Mouse (Mus musculus): ENCODE measurements at regions not wholly inside any gene's neighbourhood (a gene's known extent, or its start where the extent isn't known, plus 50 kb on each side); places are given as distances from the start of the nearest gene placed in this dataset.

- DNase-seq (ENCODE audit: low spot score) (no peak), ATAC-seq (ENCODE audit: insufficient read depth, low FRiP score, low TSS enrichment) (no peak)
- Histone ChIP-seq H3K36me3 (ENCODE audit: control insufficient read depth, insufficient read depth, low read length) (no peaks in the 10 kb centered on the region), H3K9ac (ENCODE audit: low read length) (no peak overlapping the region), H3K27ac (ENCODE audit: low read depth, low read length) (no peak overlapping the region), H3K4me2 (ENCODE audit: low read depth) (no peak overlapping the region), H3K4me1 (ENCODE audit: control insufficient read depth, insufficient read depth, low read length) (no peaks in the 10 kb centered on the region), H3K27me3 (ENCODE audit: control insufficient read depth, insufficient read depth, low read length) (no peaks in the 10 kb centered on the region), H3K4me3 (ENCODE audit: low read depth, low read length) (no peak overlapping the region), H3K9me3 (ENCODE audit: control insufficient read depth, low read length) (no peaks in the 10 kb centered on the region)
- WGBS = 78% methylated on average over 9 of the region's 9 CpGs
Observed at GRCm38 (mm10) chr10:99467319-99467842, 204.3 kb downstream of the Dusp6 start.

GRCm38 (mm10) chr10:99468971-99469370 lies 205.9 kb downstream of the Dusp6 start:
- DNase-seq (ENCODE audit: low spot score) = no peak
- Histone ChIP-seq H3K27me3 (ENCODE audit: control insufficient read depth, insufficient read depth, low read length) (no peaks in the 10 kb centered on the region), H3K27ac (ENCODE audit: low read depth, low read length) (no peak overlapping the region), H3K9ac (ENCODE audit: low read length) (no peak overlapping the region), H3K4me1 (ENCODE audit: control insufficient read depth, insufficient read depth, low read length) (no peaks in the 10 kb centered on the region), H3K36me3 (ENCODE audit: control insufficient read depth, insufficient read depth, low read length) (no peaks in the 10 kb centered on the region), H3K9me3 (ENCODE audit: control insufficient read depth, low read length) (no peaks in the 10 kb centered on the region), H3K4me2 (ENCODE audit: low read depth) (no peak overlapping the region), H3K4me3 (ENCODE audit: low read depth, low read length) (no peak overlapping the region)
- no peak for ATAC-seq (ENCODE audit: insufficient read depth, low FRiP score, low TSS enrichment)
- WGBS = 33% methylated on average over 3 of the region's 3 CpGs

- Histone ChIP-seq H3K9me3 (ENCODE audit: control insufficient read depth, low read length) (no peaks in the 10 kb centered on the region), H3K27ac (ENCODE audit: low read depth, low read length) (no peak overlapping the region), H3K27me3 (ENCODE audit: control insufficient read depth, insufficient read depth, low read length) (no peaks in the 10 kb centered on the region), H3K4me2 (ENCODE audit: low read depth) (no peak overlapping the region), H3K4me3 (ENCODE audit: low read depth, low read length) (no peak overlapping the region), H3K4me1 (ENCODE audit: control insufficient read depth, insufficient read depth, low read length) (no peaks in the 10 kb centered on the region), H3K9ac (ENCODE audit: low read length) (no peak overlapping the region), H3K36me3 (ENCODE audit: control insufficient read depth, insufficient read depth, low read length) (no peaks in the 10 kb centered on the region)
- DNase-seq (ENCODE audit: low spot score) (no peak), ATAC-seq (ENCODE audit: insufficient read depth, low FRiP score, low TSS enrichment) (no peak)
- WGBS = 76% methylated on average over 8 of the region's 8 CpGs
Observed at GRCm38 (mm10) chr10:99471832-99472497, 208.9 kb downstream of the Dusp6 start.

DNA sequence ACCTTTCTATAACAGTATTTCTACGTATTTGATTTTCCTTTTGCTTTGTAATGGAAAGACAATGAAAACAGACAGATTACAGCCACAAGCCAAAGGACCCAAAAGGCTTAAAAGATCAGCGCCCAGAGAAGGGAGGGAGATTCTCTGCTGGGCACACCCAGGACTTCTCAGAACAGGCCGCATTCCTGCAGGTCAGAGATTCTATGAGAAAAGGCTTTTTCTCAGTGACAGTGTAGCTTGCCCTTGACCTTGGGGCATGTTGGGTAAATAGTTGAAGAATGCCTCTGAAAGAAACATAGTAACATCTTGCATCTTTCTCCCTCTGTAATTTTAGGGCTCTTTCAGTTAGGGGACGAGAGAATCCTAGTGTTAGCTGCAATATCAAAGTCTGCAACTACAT lies 209.8 kb downstream of the Dusp6 start:
- no peaks in the 10 kb centered on the region for H3K9me3 ChIP-seq (ENCODE audit: control insufficient read depth, low read length)
- H3K36me3 ChIP-seq (ENCODE audit: control insufficient read depth, insufficient read depth, low read length) = no peaks in the 10 kb centered on the region
- 63% methylated on average over 4 of the region's 4 CpGs for WGBS
- no peak overlapping the region for H3K4me2 ChIP-seq (ENCODE audit: low read depth)
- DNase-seq (ENCODE audit: low spot score) (no peak), ATAC-seq (ENCODE audit: insufficient read depth, low FRiP score, low TSS enrichment) (no peak)
- H3K9ac ChIP-seq (ENCODE audit: low read length) = no peak overlapping the region
- no peak overlapping the region for H3K27ac ChIP-seq (ENCODE audit: low read depth, low read length)
- no peaks in the 10 kb centered on the region for H3K27me3 ChIP-seq (ENCODE audit: control insufficient read depth, insufficient read depth, low read length)
- H3K4me1 ChIP-seq (ENCODE audit: control insufficient read depth, insufficient read depth, low read length) = no peaks in the 10 kb centered on the region
- no peak overlapping the region for H3K4me3 ChIP-seq (ENCODE audit: low read depth, low read length)

GRCm38 (mm10) chr10:99473758-99474157 lies 210.7 kb downstream of the Dusp6 start:
- H3K4me2 ChIP-seq (ENCODE audit: low read depth) = no peak overlapping the region
- no peaks in the 10 kb centered on the region for H3K4me1 ChIP-seq (ENCODE audit: control insufficient read depth, insufficient read depth, low read length)
- no peak for ATAC-seq (ENCODE audit: insufficient read depth, low FRiP score, low TSS enrichment)
- no peak overlapping the region for H3K9ac ChIP-seq (ENCODE audit: low read length)
- no peak overlapping the region for H3K27ac ChIP-seq (ENCODE audit: low read depth, low read length)
- no peak overlapping the region for H3K4me3 ChIP-seq (ENCODE audit: low read depth, low read length)
- H3K36me3 ChIP-seq (ENCODE audit: control insufficient read depth, insufficient read depth, low read length) = no peaks in the 10 kb centered on the region
- 95% methylated on average over 9 of the region's 9 CpGs for WGBS
- no peak for DNase-seq (ENCODE audit: low spot score)
- no peaks in the 10 kb centered on the region for H3K27me3 ChIP-seq (ENCODE audit: control insufficient read depth, insufficient read depth, low read length)
- no peaks in the 10 kb centered on the region for H3K9me3 ChIP-seq (ENCODE audit: control insufficient read depth, low read length)

GRCm38 (mm10) chr10:99474546-99474945 lies 211.5 kb downstream of the Dusp6 start:
- Histone ChIP-seq H3K4me1 (ENCODE audit: control insufficient read depth, insufficient read depth, low read length) (no peaks in the 10 kb centered on the region), H3K4me3 (ENCODE audit: low read depth, low read length) (no peak overlapping the region), H3K9ac (ENCODE audit: low read length) (no peak overlapping the region), H3K27ac (ENCODE audit: low read depth, low read length) (no peak overlapping the region), H3K36me3 (ENCODE audit: control insufficient read depth, insufficient read depth, low read length) (no peaks in the 10 kb centered on the region), H3K9me3 (ENCODE audit: control insufficient read depth, low read length) (no peaks in the 10 kb centered on the region), H3K27me3 (ENCODE audit: control insufficient read depth, insufficient read depth, low read length) (no peaks in the 10 kb centered on the region), H3K4me2 (ENCODE audit: low read depth) (no peak overlapping the region)
- 87% methylated on average over 8 of the region's 8 CpGs for WGBS
- no peak for DNase-seq (ENCODE audit: low spot score)
- no peak for ATAC-seq (ENCODE audit: insufficient read depth, low FRiP score, low TSS enrichment)

DNA sequence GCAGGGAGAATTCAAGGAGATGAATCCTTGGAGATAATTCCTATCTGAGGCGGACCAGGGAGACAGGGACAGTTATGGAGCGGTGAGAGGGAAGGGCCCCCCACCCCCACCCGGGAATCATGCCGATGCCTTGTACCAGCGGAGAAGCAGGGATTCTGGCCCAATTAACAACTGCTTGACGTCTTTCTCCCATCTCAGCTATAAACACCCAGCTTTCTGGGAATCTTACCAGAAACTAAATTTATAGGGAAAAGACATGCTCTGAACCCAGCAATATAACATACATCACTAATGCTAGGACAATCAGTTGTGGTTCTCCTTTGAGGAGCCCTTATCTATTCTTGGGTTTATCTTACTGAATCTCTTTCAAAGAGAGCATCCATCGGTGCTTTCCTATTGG lies 213.2 kb downstream of the Dusp6 start:
- H3K4me2 ChIP-seq (ENCODE audit: low read depth) = no peak overlapping the region
- H3K27me3 ChIP-seq (ENCODE audit: control insufficient read depth, insufficient read depth, low read length) = no peaks in the 10 kb centered on the region
- H3K9me3 ChIP-seq (ENCODE audit: control insufficient read depth, low read length) = no peaks in the 10 kb centered on the region
- WGBS = 88% methylated on average over 7 of the region's 7 CpGs
- H3K4me1 ChIP-seq (ENCODE audit: control insufficient read depth, insufficient read depth, low read length) = no peaks in the 10 kb centered on the region
- no peak overlapping the region for H3K4me3 ChIP-seq (ENCODE audit: low read depth, low read length)
- ATAC-seq (ENCODE audit: insufficient read depth, low FRiP score, low TSS enrichment) (no peak), DNase-seq (ENCODE audit: low spot score) (no peak)
- no peaks in the 10 kb centered on the region for H3K36me3 ChIP-seq (ENCODE audit: control insufficient read depth, insufficient read depth, low read length)
- H3K9ac ChIP-seq (ENCODE audit: low read length) = no peak overlapping the region
- no peak overlapping the region for H3K27ac ChIP-seq (ENCODE audit: low read depth, low read length)

DNA sequence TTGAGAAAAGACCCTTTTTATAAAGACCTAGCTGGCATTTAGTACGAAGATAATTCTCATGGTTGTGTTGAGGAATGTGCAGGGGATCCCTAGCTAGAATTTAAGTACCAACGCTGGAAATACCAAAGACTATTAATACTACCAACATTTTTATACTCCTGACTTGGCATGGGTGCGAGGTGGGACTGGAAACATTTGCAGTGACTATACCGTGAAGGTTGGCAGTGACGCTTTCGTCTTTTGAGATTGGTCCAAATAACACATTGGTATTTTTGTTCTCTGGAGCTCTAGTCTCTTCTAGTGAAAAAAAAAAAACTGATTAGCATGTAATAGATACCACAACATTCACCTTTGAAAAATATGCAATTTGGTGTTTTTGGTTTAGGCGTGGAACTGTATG lies 213.7 kb downstream of the Dusp6 start:
- ATAC-seq (ENCODE audit: insufficient read depth, low FRiP score, low TSS enrichment) (no peak), DNase-seq (ENCODE audit: low spot score) (no peak)
- Histone ChIP-seq H3K27ac (ENCODE audit: low read depth, low read length) (no peak overlapping the region), H3K9me3 (ENCODE audit: control insufficient read depth, low read length) (no peaks in the 10 kb centered on the region), H3K4me1 (ENCODE audit: control insufficient read depth, insufficient read depth, low read length) (no peaks in the 10 kb centered on the region), H3K9ac (ENCODE audit: low read length) (no peak overlapping the region), H3K4me3 (ENCODE audit: low read depth, low read length) (no peak overlapping the region), H3K36me3 (ENCODE audit: control insufficient read depth, insufficient read depth, low read length) (no peaks in the 10 kb centered on the region), H3K4me2 (ENCODE audit: low read depth) (no peak overlapping the region), H3K27me3 (ENCODE audit: control insufficient read depth, insufficient read depth, low read length) (no peaks in the 10 kb centered on the region)
- 89% methylated on average over 7 of the region's 7 CpGs for WGBS

GRCm38 (mm10) chr10:99480573-99480972 lies 217.5 kb downstream of the Dusp6 start:
- Histone ChIP-seq H3K9ac (ENCODE audit: low read length) (no peak overlapping the region), H3K4me3 (ENCODE audit: low read depth, low read length) (no peak overlapping the region), H3K4me1 (ENCODE audit: control insufficient read depth, insufficient read depth, low read length) (no peaks in the 10 kb centered on the region), H3K36me3 (ENCODE audit: control insufficient read depth, insufficient read depth, low read length) (no peaks in the 10 kb centered on the region), H3K27ac (ENCODE audit: low read depth, low read length) (no peak overlapping the region), H3K4me2 (ENCODE audit: low read depth) (no peak overlapping the region), H3K9me3 (ENCODE audit: control insufficient read depth, low read length) (no peaks in the 10 kb centered on the region), H3K27me3 (ENCODE audit: control insufficient read depth, insufficient read depth, low read length) (no peaks in the 10 kb centered on the region)
- ATAC-seq (ENCODE audit: insufficient read depth, low FRiP score, low TSS enrichment) = no peak
- 84% methylated on average over 4 of the region's 4 CpGs for WGBS
- no peak for DNase-seq (ENCODE audit: low spot score)
